Mouse (Mus musculus) neutrophil, adult 5-6 weeks (primary cell): ENCODE data around the gene Slc7a11. TPM values are rescaled to one million over a fixed set of nuclear protein-coding genes. Genes with fewer than 3 reads are reported as not detected.

Experiments used
- ATAC-seq: fragments of 151-379, 151-347 bp; 2 replicates; pipeline ENCODE4 v1.8.0; 2017; ENCODE audit warnings: mild to moderate bottlenecking, moderate TSS enrichment; ENCODE audit not compliant: insufficient number of reproducible peaks, poor library complexity, low FRiP score, severe bottlenecking; ENCODE audit errors: extremely low read depth
- total RNA-seq: library from RNA; stranded (forward); fragments of 200-1000 nt; gene quantifications from 2 replicates; pipeline ENCODE4 v1.2.3, GENCODE M21; 2017

The Slc7a11 gene
- total RNA-seq, 1 experiment from 2014 or later: 71.1 TPM

DNA sequence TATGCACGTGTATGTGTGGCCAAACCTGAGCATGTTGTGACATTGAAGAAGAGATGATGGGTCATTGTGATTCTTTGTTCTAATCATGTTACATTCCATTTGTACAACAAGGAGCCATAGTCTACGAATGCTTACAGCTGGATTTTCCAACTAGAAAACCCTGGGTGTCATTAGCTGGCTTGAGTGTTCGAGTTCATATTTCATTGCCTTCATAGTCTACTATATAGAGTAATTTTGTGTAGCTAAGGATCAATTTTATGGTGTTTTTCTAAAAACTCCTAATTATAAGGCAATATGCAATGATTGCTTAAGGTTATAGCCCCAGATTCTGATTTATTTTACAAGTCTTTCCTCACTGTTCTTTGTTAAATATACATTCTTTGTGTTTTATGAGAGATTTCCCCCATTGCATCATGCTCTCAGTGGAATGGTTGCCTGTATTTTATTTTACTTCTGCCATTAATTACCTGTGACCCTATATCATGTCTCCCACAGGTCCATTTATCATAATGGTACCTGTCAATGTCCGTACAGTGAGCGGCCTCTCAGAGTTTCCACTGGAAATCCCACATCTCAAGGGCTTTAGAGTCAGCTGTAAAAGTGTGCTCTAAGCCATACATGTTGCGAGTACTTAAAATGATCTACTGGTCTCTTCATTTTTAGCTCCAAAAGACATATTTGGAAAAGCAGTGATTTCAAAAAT lies 193.7 kb downstream of the Slc7a11 start:
- no peak for ATAC-seq

DNA sequence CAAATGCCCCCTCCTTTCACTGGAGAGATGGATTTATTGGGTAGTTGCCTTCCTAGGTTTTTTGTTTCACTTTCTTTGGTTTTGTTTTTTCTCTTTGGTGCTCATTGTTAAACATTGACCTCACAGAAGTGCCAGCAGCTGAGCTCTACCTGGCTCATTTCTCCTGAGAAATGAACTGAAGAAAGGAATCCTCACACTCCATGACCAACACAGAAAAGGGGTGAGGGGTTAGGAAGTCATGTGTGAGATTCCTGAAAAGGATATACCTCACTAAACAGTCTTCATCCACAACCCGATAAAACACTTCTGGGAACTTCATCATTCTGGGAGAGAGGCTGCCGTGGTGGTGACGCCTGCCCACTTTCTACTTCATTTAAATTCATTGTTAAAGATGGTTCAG lies 207.4 kb downstream of the Slc7a11 start:
- ATAC-seq: no peak

DNA sequence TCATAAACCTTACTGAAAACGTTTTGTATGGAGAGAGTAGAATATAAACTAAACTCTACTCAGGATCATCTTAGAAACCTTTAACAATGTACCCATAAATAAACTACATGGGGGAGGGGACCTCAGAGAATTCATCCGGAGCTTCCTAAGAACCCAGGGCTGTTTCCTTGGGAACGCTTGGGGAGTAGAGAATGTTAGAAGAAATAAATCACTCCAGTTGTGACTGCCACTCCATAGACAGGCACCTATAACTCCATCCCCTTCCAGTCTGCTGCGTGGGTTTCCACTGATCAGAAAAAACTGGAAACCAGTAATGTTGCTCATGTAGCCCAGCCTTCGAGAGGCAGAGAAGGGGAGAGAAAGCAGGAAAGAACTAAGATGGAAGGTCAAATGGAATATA lies 210.3 kb downstream of the Slc7a11 start:
- ATAC-seq: no peak

DNA sequence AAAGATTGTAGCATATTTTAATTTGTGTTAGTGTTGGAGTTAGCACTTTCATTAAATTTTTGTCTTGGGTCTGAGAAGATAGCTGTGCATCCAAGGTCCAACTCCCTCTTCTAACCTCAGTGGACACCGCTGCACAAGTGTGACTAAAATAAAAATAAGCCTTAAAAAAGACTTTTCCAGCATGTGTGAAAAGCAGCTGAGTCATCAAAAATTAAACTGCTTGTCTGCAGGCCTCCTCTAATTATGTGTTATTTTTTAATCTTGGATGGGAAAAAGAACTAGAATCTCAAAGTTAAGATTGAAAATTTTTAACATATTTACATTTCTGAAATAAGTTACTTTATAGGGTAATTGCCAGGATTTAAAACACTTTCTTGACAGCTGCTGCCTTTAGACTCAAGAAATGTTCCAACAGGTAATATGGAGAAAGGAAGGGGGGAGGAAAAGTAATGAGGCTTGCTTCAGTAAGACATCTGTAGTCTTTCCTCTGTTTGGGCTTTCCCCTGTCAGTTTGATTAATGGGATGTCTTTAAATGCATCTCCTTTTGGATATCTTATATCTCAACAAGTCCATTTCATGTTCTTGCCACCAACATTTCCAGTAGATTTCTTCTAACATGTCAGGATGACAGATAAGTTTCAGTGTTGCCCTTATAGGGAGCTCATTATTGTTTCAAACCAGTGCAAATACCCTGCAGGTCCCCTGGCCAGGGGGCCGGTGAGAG lies 218.9 kb downstream of the Slc7a11 start:
- ATAC-seq: no peak

DNA sequence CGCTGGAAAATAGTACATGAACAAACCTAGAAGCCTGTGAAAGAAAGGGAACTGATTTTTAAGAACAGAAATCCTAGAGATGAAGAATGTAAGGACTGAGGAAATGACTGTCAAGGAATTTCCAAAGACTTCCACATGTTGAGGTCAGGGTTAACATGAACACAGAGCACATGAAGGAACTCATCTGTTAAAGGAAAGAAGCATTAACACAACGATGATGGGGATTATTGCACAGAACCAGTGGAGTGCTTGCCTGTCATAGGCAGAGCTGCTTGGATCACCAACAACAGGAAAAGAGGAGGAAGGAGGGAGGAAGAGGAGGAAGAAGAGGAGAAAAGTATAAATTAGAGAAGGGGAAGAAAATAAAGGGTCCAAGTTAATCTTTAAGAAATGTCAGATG lies 223.0 kb downstream of the Slc7a11 start:
- no peak for ATAC-seq

DNA sequence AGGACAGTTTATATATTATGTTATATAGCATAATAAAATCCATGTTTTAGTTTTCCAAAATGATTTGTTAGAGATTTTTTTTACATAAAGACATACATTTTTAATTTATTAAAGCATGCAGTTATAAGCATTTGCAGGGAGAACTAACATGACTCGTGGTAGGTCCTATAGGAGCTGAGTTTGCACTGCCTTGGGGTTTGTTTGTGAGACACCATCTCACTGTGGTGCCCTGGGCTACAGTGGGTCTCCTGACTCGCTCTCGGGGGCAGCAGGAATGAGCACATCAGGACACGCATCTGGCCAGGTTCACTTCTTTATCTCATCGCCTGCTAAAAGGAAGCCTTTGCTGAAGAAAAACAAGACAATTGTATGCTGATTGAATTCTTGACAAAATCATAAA lies 257.0 kb downstream of the Slc7a11 start:
- ATAC-seq: no peak

DNA sequence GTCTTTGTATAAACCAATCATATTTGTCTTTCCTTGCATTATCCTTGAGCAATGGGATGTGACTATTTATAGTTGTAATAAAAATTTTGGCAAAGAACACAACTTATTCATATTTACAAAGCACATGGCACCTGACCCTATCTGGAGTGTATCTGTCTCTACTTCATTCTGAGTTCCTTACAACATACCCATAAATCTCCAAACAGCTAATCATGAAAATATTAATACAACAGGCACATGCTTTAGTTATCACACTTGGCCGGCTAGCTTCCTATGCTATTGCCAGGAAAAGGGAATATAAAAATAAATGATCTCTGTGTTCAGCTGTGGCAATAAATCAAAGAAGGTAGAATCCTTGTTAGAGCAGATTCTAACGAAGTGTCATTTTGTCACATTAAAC lies 257.5 kb downstream of the Slc7a11 start:
- ATAC-seq: no peak

DNA sequence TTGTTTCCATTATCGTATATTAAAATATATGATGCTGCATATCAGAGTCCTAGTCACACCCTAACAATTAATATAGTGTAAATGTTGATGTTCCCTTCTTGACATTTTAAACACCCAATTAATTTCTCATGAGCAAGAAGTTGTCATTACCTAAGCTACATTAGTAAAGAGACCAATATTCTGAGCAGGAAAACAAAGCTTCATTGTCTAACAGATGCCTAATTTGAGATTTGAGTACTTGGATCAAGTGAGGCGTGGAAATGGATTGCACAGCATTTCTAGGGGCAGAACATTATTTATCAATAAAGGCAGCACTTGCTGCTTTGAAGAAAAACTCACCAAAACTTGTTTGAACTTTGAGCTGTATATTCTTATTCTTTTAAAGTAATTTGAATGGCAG lies 282.7 kb downstream of the Slc7a11 start:
- no peak for ATAC-seq

DNA sequence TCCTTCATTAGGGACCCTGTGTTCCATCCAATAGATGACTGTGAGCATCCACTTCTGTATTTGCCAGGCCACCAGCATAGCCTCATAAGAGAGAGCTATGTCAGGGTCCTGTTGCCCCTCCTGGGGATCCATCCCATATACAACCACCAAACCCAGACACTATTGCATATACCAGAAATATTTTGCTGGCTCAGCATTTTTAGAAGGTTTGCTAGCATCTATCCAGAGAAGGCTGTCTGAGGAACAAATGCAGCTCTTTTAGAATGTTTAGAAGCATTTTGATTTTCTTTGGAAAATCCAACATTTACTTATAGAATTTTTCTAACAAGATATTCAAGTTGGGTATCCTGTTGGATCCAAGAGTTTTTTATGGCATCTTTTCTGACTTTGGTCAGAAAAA lies 299.3 kb downstream of the Slc7a11 start:
- ATAC-seq: no peak

DNA sequence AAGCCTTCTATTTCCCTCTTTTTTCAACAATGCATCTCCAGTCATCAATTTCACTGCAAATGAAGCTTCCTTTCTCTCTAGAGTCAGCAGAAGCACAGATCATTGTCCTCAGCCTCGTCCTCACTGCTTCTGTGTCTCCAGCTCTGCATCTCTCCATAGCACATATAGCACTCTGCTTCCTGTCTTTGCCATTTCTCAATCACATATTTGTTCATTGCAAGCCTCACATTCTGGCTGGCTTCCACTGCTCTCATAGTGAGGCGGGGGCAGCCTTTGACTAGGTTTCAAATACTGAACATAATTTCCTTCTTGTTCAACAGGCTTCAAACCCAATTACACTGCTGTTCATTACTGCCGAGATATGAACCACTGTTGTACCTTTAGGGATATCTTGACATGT lies 305.1 kb downstream of the Slc7a11 start:
- ATAC-seq: no peak

DNA sequence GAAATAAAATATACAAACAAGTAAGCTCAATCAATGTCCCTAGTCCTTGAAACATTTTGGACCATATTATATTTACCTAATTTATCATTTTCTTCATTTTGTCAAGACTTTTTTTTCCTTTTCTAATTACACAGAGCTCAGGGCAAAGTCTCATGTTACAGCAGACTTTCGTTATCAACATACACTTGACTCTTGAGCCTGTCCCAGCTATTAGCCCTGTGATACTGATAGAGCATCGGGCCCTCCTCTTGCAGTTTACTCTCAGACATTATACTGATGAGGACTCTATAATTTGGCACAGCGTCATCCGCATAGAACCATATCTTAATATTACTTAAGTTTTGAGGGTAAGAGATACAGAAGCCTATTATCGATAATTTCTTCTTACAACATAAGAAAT lies 311.2 kb downstream of the Slc7a11 start:
- no peak for ATAC-seq

DNA sequence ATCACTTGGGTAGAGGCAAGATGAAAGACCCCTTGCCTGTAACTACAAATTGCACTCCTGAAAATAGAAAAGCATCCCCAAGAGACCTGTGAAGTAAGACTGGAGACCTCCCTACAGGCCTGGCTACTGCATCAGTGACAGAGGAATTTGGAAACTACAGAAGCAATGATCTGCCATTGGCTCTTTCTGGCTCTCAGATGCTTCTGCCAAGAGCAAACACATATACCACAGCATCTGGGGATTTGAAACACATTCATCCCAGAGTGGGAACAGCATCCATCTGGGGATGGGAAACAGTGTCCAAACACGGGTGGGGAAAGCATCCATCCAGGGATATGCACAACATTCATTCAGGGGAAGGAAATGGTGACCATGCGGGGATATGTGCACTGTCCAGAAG lies 313.1 kb downstream of the Slc7a11 start:
- ATAC-seq: no peak

DNA sequence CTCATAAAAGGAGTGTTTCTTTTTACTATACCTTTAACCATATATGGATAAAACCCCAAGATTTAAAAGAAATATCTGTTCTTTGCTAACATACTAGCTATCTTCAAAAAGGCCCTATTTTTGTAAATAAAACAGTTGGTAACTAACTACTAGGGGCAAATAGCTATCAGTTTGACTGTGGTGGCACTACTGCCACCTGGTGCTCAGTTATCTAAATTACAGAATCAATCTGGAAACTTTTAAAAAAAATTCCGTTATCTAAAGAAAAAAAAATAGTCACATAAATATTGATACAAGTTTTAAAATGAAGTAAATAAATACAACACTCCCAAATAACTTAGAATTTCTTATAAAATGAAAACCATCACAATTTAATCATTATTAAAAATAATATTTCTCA lies 322.4 kb downstream of the Slc7a11 start:
- ATAC-seq: no peak

DNA sequence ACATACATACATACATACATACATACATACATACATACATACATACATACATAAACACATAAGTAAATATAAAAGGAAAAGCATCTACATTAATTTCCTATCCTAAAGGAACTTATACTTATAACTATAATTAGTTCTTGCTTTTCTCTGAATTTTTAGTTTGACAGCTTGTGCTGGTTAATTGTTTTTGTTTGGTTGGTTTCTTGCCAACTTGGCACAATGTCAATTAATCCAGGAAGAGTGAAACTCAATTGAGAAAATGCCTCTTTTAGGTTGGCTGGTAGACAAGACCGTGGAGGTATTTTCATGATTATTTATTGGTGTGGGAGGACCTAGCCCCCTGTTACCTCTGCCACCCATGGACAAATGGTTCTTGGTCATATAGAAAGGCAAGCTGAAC lies 327.1 kb downstream of the Slc7a11 start:
- no peak for ATAC-seq

DNA sequence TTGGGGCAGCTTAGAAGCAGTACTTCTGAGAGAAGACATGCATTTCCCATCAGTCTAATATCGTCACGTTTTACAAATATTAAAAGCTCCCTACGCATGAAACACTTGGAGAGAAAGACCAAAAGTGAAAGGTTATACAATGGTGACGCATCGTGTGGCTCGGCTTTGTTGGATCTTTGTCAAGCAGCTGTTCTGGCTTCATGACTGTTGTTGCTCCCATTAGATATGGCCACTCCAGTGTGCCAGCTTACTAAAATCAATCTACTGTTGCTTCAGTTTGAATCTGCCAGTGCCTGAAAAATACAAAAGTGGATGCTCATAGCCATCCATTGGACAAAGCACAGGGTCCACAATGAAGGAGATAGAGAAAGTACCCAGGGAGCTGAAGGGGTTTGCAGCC lies 337.9 kb downstream of the Slc7a11 start:
- no peak for ATAC-seq

DNA sequence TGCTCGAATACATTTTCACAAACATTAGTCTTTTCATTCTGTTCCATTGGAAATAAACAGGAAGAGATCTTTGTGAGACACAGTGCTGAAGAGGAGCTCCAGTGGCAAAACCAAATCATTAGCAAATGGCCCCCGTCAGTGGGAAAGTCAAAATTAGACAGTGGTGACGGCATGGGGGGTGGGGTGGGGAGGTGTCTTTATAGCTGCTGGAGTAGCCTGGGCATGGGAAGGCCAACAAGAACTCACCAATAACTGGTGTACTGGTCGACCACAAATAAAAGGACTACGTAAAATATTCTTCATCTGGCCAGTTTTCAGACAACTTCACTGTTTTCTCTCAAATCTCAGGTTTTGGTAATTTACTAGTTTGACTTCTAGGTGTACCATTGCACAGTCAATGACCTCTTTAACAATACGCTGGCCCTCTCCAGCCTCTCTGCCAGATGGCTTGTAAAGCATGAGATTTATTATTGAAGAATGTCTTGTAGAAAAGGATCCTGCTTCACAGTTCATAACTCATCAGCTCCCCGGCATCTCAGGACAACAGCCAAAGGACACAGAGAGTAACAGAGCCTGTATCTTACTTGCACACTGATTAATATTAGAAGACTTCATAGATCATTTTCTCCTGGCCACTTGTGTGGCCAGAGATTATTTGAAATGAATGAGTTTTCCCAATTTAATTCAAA lies 348.9 kb downstream of the Slc7a11 start:
- ATAC-seq: no peak

DNA sequence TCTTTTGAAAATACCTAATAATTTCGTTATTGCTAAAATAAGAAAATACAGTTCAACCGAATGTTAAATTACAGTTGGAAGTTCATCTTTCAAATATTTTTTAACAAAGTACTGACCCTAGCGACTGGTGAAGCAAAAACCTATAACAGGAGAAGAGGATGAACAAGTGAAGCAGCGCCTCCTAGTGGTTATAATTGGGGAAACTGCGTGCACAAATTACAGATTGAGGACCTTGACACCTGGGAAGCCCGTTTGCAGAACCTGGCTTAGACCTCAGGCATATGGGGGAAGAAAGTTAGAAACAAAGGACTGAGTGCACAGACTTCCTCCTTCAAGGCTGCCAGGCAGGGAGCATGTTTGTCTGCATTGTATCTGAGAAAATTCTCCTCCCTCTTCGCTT lies 366.4 kb downstream of the Slc7a11 start:
- ATAC-seq: no peak

DNA sequence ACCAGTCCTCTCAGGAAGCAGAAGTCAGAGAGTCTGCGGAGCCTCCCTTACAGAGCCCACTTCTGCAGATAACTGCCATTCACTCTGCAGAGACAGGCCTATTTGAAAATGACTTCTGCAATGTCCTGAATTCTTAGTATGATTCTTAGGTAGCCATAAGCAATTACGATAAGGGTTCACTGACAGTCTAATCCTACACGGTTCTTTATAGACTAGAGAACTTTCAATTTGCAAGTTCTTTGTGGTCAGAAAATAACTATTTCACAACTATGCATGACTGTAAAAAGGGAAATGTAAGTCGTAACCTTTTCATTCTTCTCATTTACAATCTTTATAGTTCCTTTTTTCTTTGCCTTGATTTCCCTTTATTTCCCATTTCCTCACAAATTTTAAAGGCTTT lies 380.0 kb downstream of the Slc7a11 start:
- no peak for ATAC-seq

DNA sequence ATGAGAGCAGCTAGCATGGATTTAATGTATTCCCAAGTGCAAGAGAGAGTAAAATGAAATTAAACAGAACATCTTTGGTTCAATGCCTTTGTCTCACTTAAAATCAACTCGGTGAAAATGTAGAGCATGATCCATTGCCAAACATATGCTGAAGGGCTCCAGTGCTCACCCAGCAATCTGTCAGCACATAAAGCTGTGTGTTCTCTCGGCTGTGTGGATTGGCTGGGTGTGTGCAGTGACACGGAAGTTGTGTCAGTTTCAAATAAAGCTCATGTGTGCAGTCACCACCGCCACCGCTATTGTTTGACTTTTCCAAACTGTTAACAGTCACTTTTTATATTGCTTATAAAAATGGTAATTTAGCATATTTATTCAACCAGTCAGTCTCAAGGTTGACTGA lies 398.7 kb downstream of the Slc7a11 start:
- no peak for ATAC-seq

DNA sequence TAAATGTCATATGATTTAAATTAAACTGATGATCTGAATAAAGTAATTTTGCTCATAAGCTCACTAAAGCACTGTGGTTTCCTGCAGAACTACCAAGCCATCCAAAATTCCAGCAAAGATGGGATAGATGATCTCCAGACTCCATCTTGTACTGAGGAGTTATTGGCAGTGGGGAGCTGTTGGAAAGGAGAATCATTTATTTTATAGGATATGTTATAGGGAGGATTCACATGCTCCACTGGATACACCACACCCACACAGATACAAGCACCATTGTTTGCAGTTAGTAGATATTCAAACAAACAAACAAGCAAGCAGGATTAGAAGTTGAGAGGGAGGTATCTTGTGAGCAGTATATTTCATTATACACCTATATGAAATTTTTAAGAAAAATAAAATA lies 399.3 kb downstream of the Slc7a11 start:
- ATAC-seq: no peak
